8 mouse cellular contexts compared by ENCODE assay signal in genomic region chr13:95961191-95961791, GRCm38 (mm10).
A peak's percentile ranks its signal among the peaks of the same experiment; 100 is the strongest.
DNase-seq lines count a peak whose midpoint lies in the region; ATAC-seq lines count a peak whose summit lies in the region.

No protein-coding gene starts in this region.

- H3K27me3 ChIP-seq in forebrain, embryonic 10.5 days (ENCODE audit: poor library complexity, severe bottlenecking): peaks cover 24% of the 10 kb centered on the region

- ATAC-seq in activated CD4-positive, CD25-positive, alpha-beta regulatory T cell, adult 4 months: peak; percentile 33

- H3K36me3 ChIP-seq in forebrain, embryonic 10.5 days (replicated peaks): no peaks in the 10 kb centered on the region
- no peaks in the 10 kb centered on the region for H3K36me3 ChIP-seq in macrophage (ENCODE audit: inconsistent target)

- DNase-seq in CD4-positive, CD25-positive, alpha-beta regulatory T cell, adult 2 months (ENCODE audit: low read depth, low spot score): peak; percentile 79
- DNase-seq in forebrain, embryonic 10.5 days (ENCODE audit: extremely low spot score, low spot score): peak; percentile 49
- peak; percentile 21 to 46 for DNase-seq in heart, postnatal 36 days
- DNase-seq in layer of hippocampus, postnatal 36 days: peak; percentile 57 to 63
- DNase-seq in right cerebral cortex, postnatal 10 days (ENCODE audit: low spot score in 2 of 2): peak; percentile 65 to 86
- no peak for DNase-seq in ovary, postnatal 36 days (ENCODE audit: low spot score)

- no peaks in the 10 kb centered on the region for H3K9me3 ChIP-seq in forebrain, embryonic 10.5 days

- intact Hi-C loops in heart, postnatal 36 days (cut with DNase I): no loop called here

- WGBS in forebrain, embryonic 10.5 days: 16% methylated on average over 29 of the region's 29 CpGs
- WGBS in macrophage (ENCODE audit: missing documents): 28% methylated on average over 29 of the region's 29 CpGs

- peaks cover 51% of the 10 kb centered on the region for H3K4me1 ChIP-seq in forebrain, embryonic 10.5 days

- peak overlapping the region; percentile 53 for H3K4me3 ChIP-seq in forebrain, embryonic 10.5 days
- H3K4me3 ChIP-seq in macrophage (ENCODE audit: inconsistent target): peak overlapping the region; percentile 27

- peak overlapping the region; percentile 76 for H3K27ac ChIP-seq in forebrain, embryonic 10.5 days
- peak overlapping the region; percentile 13; the same call in 1 of the 2 replicates for H3K27ac ChIP-seq in macrophage

- no peaks in the 10 kb centered on the region for H3K79me2 ChIP-seq in macrophage (ENCODE audit: inconsistent target)
